Mouse (Mus musculus) gastrocnemius, postnatal 4 days (tissue): ENCODE measurements around the gene Gstm7. TPM values are rescaled to one million over a fixed set of nuclear protein-coding genes. Genes with fewer than 3 reads are reported as not detected.
"Not testable (repeated sequence)": the region's sequence is repeated elsewhere in the genome, so short reads cannot be mapped to it uniquely, and the experiment has no call there.

ENCODE experiments used
- DNase-seq, 2 experiments: peaks; one replicate each; pipeline ENCODE4 v3.0.0; 2021 to 2022; ENCODE audit warnings: low spot score in 2 of 2, mixed read lengths in 2 of 2
- total RNA-seq, 2 experiments: library from RNA; stranded (reverse); gene quantifications; 2 replicates each; pipeline ENCODE4 v1.2.3; 2021

Gstm7 gene
- total RNA-seq, 2 experiments from 2014 or later, result 9.0 to 11.4 TPM

DNA sequence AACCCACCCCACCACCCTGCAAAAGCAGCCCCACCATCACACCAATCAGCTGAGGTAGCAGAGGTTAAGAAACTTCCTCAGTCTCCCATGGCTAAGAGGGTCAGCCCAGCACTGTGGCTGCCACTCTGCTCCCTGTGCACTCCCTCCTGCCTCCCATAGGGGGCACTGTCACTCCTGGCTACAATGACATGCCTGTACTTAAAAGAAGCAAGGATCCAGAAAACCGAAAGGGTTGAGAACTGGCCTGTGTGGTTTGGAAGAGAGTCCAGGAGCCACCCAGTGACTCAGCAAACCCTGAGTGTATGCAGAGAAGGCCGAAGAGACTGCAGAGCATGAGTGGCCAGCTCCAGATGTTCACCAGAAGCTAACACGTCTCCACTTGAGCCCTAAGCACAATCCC lies 7.8 kb upstream of the Gstm7 start:
- peak; percentile 45 to 53 for DNase-seq

- DNase-seq, result no peak
Measured at GRCm38 (mm10) chr3:107935888-107936287, 4.3 kb upstream of the Gstm7 start.

DNA sequence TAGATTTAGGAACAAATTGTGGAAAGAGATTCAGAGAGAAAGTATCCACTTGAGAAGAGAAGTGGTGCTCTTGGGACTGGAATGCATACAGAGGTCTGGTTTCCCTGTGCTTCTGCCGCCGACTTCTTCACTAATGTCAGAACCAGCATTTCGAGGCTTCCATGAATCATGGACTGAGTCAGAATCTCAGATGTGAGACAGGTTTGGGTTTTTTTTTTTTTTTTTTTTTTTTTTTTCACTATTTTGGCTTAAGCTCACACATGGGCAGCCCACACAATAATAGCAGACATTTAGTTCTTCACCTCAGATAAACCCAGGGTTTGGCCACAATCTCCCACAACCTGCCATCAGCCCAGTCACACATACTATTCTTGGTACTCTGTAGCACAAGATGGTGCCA lies 3.7 kb upstream of the Gstm7 start:
- no peak for DNase-seq

GRCm38 (mm10) chr3:107932128-107932527 lies 511 bp upstream of the Gstm7 start:
- no peak for DNase-seq

- DNase-seq, result no peak
Measured at GRCm38 (mm10) chr3:107931134-107931533, 483 bp downstream of the Gstm7 start.

DNA sequence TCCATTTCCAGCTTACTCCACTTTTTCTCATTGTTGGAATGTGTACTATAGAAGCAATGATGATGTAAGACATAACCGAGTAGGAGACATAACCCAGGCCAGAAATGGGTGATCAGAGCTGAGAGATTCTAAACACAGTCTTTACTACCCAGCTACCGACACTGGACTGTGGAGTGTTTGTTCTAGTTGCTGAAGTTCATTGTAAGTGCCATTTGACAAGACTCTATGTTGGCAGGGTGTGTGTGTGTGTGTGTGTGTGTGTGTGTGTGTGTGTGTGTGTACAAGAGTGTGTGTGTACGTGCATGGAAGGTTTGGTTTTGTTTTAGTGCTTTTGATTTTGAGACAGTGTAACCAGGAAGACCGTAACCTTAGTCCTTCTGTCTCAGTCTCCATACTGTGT lies 1.9 kb downstream of the Gstm7 start:
- no peak for DNase-seq

GRCm38 (mm10) chr3:107929243-107929642 lies 2.4 kb downstream of the Gstm7 start:
- no peak for DNase-seq

DNA sequence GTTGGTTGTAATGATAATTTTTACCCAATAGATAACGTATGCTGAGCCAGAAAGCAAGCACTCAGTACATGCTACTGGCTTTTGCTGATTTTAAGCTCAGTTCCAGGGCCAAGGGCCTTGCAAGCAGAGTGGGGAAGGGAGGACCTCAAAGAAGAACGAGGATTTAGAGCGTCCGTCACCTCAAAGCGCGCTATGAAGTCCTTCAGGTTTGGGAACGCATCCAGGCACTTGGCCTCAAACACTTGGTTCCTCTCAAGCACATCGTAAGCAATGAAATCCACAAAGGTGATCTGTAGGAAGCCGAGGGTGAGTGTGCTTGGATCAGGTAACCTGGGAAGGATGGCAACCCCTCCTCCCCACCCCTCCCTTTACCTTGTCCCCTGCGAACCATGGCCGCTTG lies 2.9 kb downstream of the Gstm7 start:
- DNase-seq, result no peak

DNA sequence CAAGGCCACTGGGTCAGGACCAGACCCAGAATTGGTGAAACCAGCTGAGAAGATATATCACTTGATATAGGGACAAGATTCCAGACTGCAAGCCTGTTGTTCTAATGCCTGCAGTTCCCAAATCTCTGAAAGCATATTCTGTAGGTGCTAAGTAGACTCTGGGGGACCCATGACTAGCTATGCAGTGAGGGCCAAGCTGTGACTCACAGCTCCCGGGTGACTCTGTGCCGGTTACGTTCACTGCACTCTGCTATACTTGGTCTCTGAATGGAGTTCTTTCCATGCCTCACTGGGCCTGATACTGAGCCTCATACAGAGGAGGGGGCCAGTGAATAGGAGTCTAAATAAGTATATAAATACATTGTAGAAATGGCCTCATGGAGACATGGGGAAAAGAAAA lies 3.8 kb downstream of the Gstm7 start:
- DNase-seq, result no peak

- no peak for DNase-seq
Measured at GRCm38 (mm10) chr3:107925335-107925734, 6.3 kb downstream of the Gstm7 start.

GRCm38 (mm10) chr3:107920348-107920747 lies 11.3 kb downstream of the Gstm7 start:
- DNase-seq, result no peak

DNA sequence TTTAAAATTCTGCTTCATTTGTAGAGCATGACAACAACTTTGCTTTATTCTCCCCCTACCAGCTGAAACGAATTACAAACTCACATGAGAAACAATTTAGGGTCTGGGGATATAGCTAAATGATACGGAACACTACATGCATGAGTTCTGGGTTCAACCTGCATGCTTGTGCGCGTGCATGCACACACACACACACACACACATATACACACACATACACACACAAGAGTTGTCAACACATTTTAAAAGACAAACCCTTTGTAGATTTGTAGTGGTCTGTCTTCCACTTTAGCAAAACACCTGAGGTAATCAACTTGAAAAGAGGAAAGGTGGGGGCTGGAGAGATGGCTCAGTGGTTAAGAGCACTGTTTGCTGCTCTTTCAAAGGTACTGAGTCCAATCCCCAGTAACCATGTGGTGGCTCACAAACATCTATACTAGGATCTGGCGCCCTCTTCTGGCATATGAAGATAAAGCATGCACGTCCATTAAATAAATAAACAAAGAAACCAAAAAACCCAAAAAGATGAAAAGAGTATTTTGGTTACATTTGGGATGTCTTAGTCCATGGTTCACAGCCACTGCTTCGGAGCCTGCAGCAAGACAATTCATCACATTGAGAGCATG lies 13.7 kb downstream of the Gstm7 start:
- peak; percentile 28 to 55 for DNase-seq

GRCm38 (mm10) chr3:107917097-107917496 lies 14.5 kb downstream of the Gstm7 start:
- no peak for DNase-seq

DNA sequence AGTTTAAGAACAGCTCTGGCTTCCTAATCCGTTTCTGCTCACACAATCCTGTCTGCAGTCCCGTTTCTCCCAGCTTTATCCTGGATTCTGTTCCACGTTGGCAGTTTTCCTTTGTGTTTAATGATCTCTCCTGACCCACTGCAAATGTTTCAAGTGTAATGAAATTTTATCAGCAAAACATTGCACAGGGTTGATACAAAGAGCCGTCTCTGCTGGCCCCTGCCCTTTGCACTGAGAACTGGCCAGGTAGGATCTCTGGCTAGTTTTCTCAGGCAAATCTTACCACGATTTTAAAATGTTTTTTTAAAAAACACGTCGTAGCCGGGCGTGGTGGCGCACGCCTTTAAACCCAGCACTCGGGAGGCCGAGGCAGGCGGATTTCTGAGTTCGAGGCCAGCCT lies 14.9 kb downstream of the Gstm7 start:
- DNase-seq, result no peak

DNA sequence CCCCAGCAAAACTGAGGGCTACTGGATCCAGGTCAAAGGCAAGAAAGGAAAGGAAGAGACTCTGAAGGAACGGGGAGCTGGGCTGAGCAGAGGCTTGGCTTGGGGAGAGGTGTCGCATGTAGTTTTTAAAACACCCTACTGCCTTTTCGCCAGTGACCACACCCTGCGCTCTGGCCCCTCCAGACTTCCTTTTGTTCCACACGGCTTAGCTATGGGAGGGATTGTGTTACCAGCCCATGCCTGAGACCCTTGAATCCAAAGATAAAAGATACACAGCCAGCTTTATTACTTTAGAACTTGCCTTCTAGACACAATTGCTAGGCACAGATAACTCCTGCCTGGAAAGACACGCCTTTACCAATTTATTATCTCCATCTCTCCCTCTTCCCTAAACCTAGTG lies 25.7 kb downstream of the Gstm7 start:
- DNase-seq, result no peak

- DNase-seq, result no peak
Measured at GRCm38 (mm10) chr3:107900955-107901673, 30.5 kb downstream of the Gstm7 start.

GRCm38 (mm10) chr3:107898691-107899090 lies 32.9 kb downstream of the Gstm7 start:
- DNase-seq, result no peak

- peak; percentile 76 to 87 for DNase-seq
Measured at GRCm38 (mm10) chr3:107895720-107896569, 35.7 kb downstream of the Gstm7 start, which contains the start of gene Gstm5. Gene Gstm5 (plus strand): TSS chr3:107895821.

DNA sequence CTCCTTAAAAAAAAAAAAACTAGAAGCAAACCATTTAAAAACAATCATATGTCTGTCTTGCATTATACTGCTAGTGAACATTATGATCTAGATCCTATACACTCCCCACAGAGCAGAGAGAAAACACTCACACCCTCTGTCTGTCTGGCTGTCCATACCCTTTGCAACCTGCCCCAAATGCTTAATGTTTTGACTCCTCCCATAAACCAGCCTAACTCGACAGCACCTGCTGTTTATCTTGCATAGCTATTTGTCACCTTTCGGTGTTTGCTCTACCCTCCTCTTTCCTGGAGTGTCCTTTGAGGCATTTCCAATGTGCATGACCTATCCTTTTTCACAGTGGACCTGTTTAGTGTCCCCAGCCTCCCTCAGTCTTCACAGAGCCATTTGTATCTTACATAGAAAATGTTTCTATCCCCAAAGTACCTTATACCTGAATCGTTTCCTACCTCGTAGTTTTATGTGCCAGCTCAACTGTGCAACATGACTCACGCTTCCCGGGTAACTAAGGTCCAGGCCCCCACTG lies 36.4 kb downstream of the Gstm7 start:
- no peak for DNase-seq

GRCm38 (mm10) chr3:107889236-107889635 lies 42.4 kb downstream of the Gstm7 start:
- not testable (repeated sequence) for DNase-seq

GRCm38 (mm10) chr3:107887674-107888495 lies 43.7 kb downstream of the Gstm7 start:
- peak in 1 of 2 experiments; percentile 50 for DNase-seq
